Mouse (Mus musculus) common myeloid progenitor, adult 5-6 weeks (primary cell): ENCODE results near the gene Eef1g. TPM values are rescaled to one million over a fixed set of nuclear protein-coding genes. Genes with fewer than 3 reads are reported as not detected.

Experiments
- ATAC-seq: replicated peaks from 2 replicates; pipeline ENCODE4 v1.8.0; 2016; ENCODE audit warnings: low read depth, mild to moderate bottlenecking, moderate TSS enrichment, inconsistent platforms; ENCODE audit not compliant: poor library complexity, severe bottlenecking
- total RNA-seq: library from RNA; stranded (forward); fragments of 200-1000, 187-1606 nt; gene quantifications from 2 replicates; pipeline ENCODE4 v1.2.3, GENCODE M21; 2017

Eef1g gene
- total RNA-seq, 1 experiment from 2014 or later, result 789 TPM

DNA sequence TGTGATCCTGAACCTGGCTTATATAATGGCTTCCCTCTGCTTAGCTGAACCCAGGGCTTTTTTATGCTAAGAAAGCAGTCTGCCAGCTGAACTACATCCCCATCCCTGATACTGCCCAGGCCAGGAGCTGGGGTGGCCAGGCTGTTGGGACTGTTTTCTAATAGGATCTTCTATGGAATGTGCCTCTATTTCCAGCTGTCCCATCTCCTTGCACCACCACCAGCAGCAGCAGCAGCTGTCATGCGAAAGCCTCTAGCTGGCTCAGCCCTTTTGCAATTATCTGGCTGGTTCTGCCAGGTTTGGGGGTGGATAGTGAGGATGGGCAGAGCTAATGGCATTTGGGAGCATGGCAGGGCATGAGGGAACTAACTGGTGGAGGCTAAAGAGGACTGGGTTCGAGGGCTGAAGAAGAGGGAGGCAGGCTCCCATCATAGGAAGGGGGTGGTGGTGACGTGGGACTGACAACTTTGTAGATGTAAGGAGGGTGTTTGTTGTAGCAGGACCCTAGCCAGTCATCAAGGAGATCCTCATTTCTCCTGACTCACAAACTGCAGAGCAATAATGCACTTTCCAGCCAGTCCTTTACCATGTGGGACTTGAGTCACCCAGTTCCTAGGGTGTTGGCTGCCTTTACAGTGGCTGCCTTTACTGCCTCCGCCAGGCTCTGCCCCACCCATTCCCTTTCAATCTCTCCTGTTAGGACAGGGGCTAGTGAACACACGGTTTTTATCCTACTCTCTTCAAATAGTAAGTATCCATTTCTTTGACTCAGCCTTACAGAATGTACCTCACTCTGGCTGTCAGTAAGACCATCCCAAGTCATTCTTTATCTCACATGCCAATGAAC, 15.7 kb downstream of the Eef1g start:
- no peak for ATAC-seq

DNA sequence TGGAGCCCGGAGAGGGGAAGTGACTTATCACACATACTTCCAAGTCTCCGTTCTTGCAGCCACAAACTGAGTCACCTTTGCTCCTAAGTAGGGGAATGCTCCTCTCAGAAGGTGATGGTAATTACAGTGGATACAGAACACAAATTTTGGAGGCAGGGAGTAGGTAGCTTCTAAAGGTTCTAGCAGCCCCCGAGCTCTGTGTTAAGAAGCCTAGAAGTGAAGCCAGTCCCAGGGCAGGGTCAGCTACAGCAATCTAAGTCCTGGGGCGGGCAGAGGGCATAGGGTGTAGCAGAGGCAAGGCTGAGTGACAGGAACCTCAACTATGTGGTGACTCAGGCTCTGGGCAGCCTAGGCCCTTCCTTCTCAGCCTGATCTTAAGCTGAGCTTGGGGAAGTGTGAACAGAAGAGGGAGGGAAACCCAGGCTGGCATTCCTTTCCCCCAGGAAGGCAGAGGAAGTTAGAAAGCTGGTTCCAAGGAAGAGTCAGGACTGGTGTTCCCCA, 16.4 kb downstream of the Eef1g start:
- peak; percentile 48 for ATAC-seq

GRCm38 (mm10) chr19:8984255-8984868, 17.5 kb downstream of the Eef1g start:
- ATAC-seq, result peak; percentile 63

DNA sequence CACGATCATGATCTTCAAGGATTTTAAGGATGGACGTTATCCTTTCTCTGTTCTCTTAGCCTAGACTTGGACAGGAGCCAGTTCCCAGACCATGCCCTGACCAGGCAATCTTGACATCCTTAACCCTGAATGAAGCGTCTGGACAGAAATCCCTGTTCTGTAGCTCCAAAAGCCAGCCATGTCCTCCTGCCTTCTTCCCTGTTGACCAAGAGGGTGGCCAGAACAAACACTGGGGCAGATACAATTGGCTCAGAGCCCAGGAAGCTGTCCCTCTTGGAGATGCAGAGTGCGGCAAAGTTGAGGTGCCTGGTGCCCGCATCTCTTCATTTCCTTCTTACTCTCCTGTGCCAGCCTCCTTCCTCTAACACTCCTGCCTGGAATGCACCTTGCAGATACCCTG, 19.1 kb downstream of the Eef1g start:
- ATAC-seq, result no peak

DNA sequence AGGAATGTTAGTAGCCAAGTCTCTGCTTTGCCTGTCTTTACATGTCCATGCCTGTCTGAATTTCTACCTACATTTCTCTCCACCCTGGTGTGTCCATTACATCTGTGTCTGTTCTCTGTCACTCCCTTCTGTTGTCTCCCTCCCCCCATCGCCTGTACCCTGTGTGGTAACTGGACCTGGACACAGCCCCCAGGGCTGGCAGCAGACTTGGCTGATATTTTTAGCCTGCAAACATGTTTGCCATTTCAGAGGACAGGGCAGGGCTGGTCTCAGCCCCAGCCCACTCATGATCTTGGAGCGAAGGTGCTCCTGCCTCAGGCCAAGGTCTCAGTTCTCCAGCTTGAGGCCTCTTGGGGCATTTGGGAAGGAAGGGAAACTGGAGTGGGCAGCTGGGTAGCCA, 21.0 kb downstream of the Eef1g start:
- ATAC-seq, result no peak

DNA sequence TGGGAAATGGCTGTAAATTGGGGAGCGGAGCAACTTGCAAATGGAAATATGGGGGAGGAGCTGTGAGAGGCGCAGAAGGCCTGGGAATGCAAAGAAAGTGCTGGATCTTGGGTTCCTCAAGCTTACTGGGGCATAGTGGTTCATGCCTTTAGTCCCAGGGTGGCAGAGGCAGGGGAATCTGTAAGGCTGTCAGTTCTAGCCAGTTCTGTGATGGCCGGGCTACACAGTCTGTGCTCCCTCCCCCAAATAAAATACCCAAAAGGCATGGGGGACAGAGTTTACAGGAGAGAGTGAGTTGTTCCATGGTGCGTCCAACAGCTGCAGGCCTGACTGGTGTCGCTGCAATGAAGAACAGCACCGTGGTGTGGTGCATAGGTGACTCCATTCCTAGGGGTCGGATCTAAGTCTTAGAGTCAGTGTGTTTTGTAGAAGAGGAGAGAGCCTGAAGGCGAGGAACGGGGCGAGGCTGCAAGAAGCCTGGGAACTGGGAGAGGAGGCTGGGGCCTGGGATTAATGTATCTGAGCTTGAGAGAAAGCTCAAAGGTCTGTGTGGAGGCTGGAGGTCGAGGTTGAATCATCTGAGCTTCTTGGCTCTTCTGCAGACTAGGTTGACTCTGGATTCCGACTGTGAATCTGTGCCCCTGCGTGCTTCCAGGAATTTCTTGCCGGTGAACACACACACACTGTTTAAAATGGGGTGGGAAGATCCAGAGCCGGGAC, 21.7 kb downstream of the Eef1g start:
- no peak for ATAC-seq

DNA sequence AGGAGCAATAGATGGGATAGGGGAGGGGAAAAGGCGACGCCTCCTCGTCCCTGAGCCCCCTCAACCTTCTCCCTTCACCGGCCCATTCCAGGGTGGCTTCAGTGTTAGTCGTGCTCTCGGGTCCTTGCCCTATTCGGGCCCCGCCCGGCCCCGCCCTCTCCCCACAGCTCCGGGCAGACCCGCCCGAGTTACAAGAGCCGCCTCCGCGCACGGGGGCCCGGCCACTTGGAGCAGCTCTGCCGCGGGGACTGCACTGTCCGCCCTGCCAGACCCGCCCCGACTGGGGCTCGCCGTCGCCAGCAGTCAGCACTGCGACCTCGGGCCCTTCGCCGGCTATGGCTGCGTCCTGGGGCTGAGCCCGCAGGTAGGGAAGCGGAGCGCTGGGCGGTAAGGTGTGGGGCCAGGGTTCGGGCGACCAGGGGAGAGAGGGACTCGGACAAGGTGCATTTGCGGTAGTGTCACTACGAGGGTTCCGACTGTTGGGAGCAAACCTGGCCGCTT, 22.3 kb downstream of the Eef1g start, which contains the start of gene Ahnak:
Gene Ahnak (plus strand): TSS at position 219 of the 501 bp plus-strand sequence.
- ATAC-seq, result no peak

DNA sequence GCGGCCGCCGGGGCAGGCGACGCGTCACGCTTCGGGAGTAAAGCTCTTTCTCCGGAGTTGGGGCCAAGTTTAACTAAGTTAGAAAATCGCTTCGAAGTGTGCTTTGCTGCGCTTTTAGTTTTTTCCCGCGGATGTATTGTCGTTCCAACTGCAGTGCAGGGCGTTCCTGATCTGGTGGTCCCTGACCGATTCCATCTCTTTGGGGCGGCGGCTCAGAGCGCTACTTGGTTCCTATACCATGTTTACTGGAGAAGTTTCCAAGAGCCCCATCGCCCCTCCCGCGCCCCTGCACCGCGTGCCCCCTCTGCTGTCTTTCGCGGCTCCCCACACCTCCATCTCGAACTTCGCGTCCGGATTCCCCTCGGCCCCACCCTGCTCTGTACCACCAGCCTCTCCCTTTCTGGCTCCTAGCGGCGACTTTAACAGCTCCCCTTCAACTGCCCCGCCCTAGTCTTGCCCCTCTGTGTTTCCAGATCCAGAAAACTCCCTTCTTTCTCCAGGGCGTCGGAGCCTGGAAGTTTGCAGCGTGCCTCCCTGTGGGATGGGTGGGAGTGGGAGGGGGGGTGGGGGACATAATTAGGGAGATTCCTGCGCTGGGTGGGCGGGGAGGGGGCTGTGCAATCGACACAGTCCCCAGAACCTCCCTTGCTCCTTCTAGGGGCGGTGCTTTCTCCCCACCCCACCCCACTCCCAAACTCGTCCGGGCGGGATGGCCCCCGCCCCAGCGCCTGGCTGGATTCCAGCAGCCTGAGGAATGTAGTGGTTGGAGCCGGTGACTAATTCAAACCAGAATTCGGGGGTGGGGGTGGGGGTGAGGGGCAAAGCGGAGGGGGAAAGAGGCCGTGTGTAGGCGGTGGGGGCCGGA, 23.0 kb downstream of the Eef1g start:
- ATAC-seq, result peak; percentile 50; the same call in 1 of the 2 replicates

DNA sequence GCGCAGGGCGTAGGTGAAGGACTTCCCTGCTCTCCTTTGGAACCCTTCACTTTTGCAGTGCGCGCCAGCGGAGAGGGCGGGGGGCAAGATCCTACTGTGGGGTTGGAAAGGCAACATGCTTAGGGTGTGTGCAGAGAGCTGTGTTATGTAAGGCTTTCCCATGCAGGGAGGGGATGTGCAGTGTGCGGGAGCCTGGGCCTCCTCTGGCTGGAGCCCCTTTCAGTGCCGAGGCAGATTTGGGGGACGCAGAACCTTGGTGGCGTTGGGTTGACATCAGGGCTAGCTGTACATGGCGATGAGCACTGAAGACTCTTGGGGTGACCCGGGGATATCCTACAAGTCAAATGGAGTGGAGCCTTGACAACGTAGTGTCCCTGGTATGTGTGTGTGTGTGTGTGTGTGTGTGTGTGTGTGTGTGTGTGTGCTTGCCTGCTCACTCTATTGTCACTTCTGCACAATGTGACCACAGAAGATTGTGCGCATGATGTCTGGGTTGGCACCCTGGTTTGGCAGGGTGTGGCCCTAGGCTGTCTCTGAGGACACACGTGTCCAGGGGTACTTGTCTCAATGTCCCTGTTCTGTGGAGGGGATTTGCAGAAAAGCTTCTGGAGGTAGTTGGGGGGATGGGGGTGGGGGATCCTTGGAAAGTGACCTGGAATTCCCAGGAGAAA, 23.7 kb downstream of the Eef1g start:
- peak; percentile 8; the same call in 1 of the 2 replicates for ATAC-seq

- ATAC-seq, result no peak
Measured at GRCm38 (mm10) chr19:8991245-8991870, 24.5 kb downstream of the Eef1g start.

DNA sequence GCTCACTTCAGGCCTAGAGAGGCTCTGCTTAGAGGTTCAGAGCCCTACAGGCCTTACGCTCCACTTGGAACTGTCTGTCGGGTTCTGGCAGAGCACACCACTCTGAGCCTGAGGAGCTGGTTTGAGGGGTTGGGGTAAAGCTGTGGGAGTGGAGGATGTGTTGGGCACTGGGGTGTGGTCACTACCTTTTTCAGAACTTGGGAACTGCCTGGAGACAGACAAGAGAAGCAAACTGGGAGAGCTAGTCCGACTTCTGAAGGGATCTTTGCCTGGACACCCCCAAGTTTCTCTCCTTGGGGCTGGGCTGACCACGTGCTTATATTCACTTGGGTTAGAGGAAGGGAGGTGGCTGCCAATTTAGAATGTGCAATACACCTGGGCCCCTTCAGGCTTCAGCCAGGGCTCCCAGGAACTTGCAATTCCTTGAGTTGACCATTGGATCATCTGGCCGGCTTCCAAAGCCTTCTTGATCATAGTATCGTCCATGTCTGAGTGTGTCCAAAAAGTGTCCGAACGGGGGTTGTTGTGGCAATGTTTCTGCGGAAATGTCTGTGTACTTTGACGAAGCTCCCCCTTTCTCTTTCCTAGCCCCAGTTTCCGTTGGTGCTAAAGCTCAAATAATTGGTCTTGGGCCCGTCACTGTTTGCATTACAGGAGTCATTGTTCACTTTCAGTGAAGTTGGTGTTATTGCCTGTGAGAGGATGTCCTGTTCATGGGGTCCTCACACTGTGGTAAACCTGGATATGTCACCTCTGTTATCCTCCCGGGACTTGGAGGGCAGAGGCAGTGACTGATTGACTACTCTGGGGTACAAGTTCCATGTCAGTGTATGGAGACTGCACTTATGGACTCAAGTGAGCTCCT, 25.3 kb downstream of the Eef1g start:
- no peak for ATAC-seq

GRCm38 (mm10) chr19:8992769-8993624, 26.2 kb downstream of the Eef1g start:
- peak; percentile 69 for ATAC-seq

DNA sequence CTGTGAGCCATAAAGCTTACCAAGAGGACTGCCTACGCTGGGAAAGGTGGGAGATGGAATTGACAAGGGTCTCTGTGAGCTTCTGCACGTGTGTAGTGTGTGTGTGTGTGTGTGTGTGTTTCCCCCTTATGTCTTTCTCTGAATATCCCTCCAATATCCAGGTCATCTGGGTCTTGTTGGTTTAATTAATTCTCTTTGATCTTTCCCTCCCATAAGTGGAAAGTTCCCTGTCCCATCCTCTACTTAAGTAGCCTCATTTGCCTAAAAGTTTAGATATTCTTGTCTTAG, 26.7 kb downstream of the Eef1g start:
- no peak for ATAC-seq

DNA sequence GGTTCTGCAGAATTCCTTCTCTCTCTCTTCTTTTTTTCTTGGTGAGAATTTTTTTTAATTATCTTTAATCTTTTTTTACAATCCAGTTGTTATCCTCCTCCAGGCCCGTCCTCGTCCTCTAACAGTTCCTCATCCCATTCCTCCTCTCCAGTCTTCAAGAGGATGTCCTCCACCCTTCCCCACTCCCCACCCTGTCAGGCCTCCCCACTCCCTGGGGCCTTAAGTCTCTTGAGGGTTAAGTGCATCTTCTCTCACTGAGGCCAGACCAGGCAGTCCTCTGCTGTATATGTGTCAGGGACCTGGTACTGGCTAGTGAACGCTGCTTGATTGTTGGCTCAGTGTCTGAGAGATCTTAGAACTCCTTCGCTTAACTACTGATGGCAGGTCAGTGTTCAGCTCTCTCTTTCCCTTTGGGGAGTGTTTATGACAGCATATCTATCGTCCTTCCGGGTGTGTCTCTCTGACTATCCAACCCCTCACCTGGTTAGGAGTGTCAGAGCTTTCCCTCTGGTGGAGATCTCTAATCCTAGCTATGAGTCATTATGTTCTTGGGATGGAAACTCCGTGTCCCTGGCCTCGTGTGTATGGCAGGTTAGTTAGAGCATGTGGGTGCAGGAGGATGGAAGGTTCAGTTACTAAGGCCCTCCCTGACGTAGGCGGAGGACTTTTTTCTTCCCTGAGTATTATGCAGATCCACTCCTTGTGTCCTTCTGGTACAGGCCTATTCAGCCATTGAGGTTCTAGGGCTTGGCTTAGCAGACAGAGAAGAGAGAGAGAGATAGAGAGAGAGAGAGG, 28.2 kb downstream of the Eef1g start:
- ATAC-seq, result no peak

DNA sequence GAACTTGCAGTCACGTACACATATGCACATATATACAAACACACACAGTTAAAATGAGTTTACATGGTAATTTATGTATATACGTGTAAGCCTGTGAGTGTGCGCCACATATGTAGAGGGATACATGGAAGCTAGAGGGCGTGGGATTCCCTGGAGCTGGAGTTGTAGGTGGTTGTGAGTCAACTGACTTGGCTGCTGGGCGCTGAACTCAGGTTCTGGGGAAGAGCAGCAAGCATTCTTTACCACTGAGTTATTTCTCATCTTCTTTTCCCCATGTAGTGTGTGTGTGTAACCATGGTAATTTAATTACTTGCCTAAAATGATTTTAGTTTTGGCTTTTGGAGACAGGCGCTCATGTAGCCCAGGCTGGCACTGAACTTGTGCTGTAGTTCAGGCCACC, 29.8 kb downstream of the Eef1g start:
- ATAC-seq, result no peak

- peak; percentile 89 for ATAC-seq
Measured at GRCm38 (mm10) chr19:8997546-8997945, 30.7 kb downstream of the Eef1g start.
